9 mouse cellular contexts compared by ENCODE assay signal in the genomic region with DNA sequence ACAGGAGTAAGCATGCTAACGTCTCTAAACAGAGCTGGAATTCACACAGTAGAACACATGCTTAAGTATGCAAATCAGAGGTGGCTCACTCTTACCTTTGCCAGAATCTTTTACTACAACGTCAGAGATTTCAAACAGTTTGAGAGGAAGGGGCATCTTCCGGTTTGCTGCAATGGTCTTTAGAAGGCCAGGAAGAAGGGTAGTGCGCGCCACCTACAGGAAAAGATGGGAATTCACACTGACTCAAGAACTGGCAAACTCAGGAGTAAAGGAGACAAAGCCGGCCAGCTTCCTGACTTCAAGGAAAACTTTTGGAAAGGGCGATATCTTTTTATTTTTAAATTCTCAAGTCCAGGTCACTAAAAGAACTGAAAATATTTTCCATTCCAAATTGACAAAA. TPM values are rescaled to one million over a fixed set of nuclear protein-coding genes. Genes with fewer than 3 reads are reported as not detected.
DNase-seq lines count a peak whose midpoint lies in the region; ATAC-seq and TF ChIP-seq lines count a peak whose summit lies in the region.
"Had no signal": no experiment of that assay in that cellular context is flagged by ENCODE, and none has a peak within 500 bp of the region (broad histone marks: within the 10 kb centered on the region; RNA-seq: fewer than 3 reads in every experiment).

No protein-coding gene starts in this region.

- H3K79me2 ChIP-seq in CH12.LX (replicated peaks; ENCODE audit: control insufficient read depth, extremely low read depth, insufficient read depth, poor library complexity, severe bottlenecking) = 0 out of 2 replicates have a peak, but pooled peaks cover 5% of the 10 kb centered on the region

- H3K4me1 ChIP-seq in kidney, embryonic 15.5 days = 0 out of 2 replicates have a peak, but pooled peaks cover 2% of the 10 kb centered on the region
- peaks cover 10 to 36% of the 10 kb centered on the region in 2 experiments for H3K4me1 ChIP-seq in CH12.LX (ENCODE audit: control insufficient read depth in 1 of 2, insufficient read depth in 2 of 2)
- H3K4me1 ChIP-seq in forebrain, embryonic 13.5 days = no peaks in the 10 kb centered on the region

- TF ChIP-seq EP300 in CH12.LX (IDR thresholded peaks at IDR 0.05; ENCODE audit: low read length) = no peak

- TF ChIP-seq RAD21 in CH12.LX (IDR thresholded peaks at IDR 0.05; ENCODE audit: low read depth, low read length) = peak; percentile 79

- intact Hi-C loops in left cerebral cortex, postnatal 14 days (cut with DNase I) = loop anchor here (2.0 kb wide), 1 partner anchor 476 kb away; no protein-coding TSS in a partner anchor

- no peak overlapping the region for H3K4me3 ChIP-seq in kidney, embryonic 15.5 days (replicated peaks)
- H3K4me3 ChIP-seq in CH12.LX (replicated peaks in 1 of 3; ENCODE audit: low read depth in 2 of 3, low read length in 2 of 3, poor library complexity in 1 of 3) = peak overlapping the region in 1 of 3 experiments; percentile 4
- H3K4me3 ChIP-seq in forebrain, embryonic 13.5 days = no peak overlapping the region

- H3K27ac ChIP-seq in kidney, embryonic 15.5 days = no peak overlapping the region
- H3K27ac ChIP-seq in CH12.LX (ENCODE audit: insufficient read depth, low read depth) = peak overlapping the region; percentile 91
- H3K27ac ChIP-seq in forebrain, embryonic 13.5 days = no peak overlapping the region
- H3K27ac ChIP-seq: macrophage had no signal

- peak; percentile 71 to 83 for TF ChIP-seq CTCF in CH12.LX (conservative IDR thresholded peaks at IDR 0.05 in 1 of 2, IDR thresholded peaks at IDR 0.05 in 1 of 2; ENCODE audit: low read depth in 2 of 2, low read length in 2 of 2)

- in situ Hi-C loops in CH12.LX (cut with MboI; ENCODE audit: low pct_ligation_motif_present, low pct_unique_long_range_greater_than_20kb, low sequenced_read_pairs) = no loop called here

- H3K9me3 ChIP-seq in kidney, embryonic 15.5 days (replicated peaks) = no peaks in the 10 kb centered on the region
- no peaks in the 10 kb centered on the region for H3K9me3 ChIP-seq in CH12.LX (replicated peaks; ENCODE audit: low read length)
- H3K9me3 ChIP-seq in forebrain, embryonic 13.5 days (replicated peaks) = no peaks in the 10 kb centered on the region

- DNase-seq in kidney, adult 11 months = peak; percentile 30
- peak; percentile 84 for DNase-seq in CH12.LX (ENCODE audit: extremely low read depth)
- peak; percentile 16 for DNase-seq in brain, embryonic 18.5 days (ENCODE audit: low read depth, low spot score)
- peak; percentile 55 to 59 for DNase-seq in left cerebral cortex, postnatal 14 days (ENCODE audit: low spot score in 2 of 2)
- DNase-seq in retina, embryonic 14.5 days (ENCODE audit: low spot score) = peak; percentile 74

- no peak overlapping the region for H3K4me2 ChIP-seq in kidney, embryonic 15.5 days
- peak overlapping the region; percentile 62 for H3K4me2 ChIP-seq in CH12.LX (ENCODE audit: insufficient read depth, low read depth, poor library complexity, severe bottlenecking)
- no peak overlapping the region for H3K4me2 ChIP-seq in forebrain, embryonic 13.5 days

- dilution Hi-C loops in CH12.LX (cut with MboI; ENCODE audit: extremely low pct_ligation_motif_present, extremely low pct_unique_long_range_greater_than_20kb, low sequenced_read_pairs) = no loop called here

- ATAC-seq in kidney, embryonic 15.5 days (replicated peaks; ENCODE audit: low FRiP score) = no peak
- peak; percentile 33; the same call in 1 of the 2 replicates for ATAC-seq in forebrain, embryonic 13.5 days
- no peak for ATAC-seq in erythroblast, adult 5-6 weeks (replicated peaks; ENCODE audit: low FRiP score, poor library complexity, severe bottlenecking)

- peaks cover 85% of the 10 kb centered on the region for H3K36me3 ChIP-seq in kidney, embryonic 15.5 days
- H3K36me3 ChIP-seq in CH12.LX (replicated peaks in 1 of 2; ENCODE audit: control insufficient read depth in 1 of 2, insufficient read depth in 1 of 2, low read length in 1 of 2) = peaks cover 46 to 92% of the 10 kb centered on the region in 2 experiments
- peaks cover 71% of the 10 kb centered on the region for H3K36me3 ChIP-seq in forebrain, embryonic 13.5 days (ENCODE audit: poor library complexity, severe bottlenecking)

- no peak for TF ChIP-seq POLR2A in CH12.LX (IDR thresholded peaks at IDR 0.05; ENCODE audit: low read depth, low read length)

- no peak overlapping the region for H3K9ac ChIP-seq in kidney, embryonic 15.5 days
- H3K9ac ChIP-seq in CH12.LX (ENCODE audit: insufficient read depth, low read depth) = no peak overlapping the region; the same call in 1 of the 2 replicates
- H3K9ac ChIP-seq in forebrain, embryonic 13.5 days = no peak overlapping the region

- no peaks in the 10 kb centered on the region for H3K27me3 ChIP-seq in kidney, embryonic 15.5 days
- H3K27me3 ChIP-seq in CH12.LX (replicated peaks) = no peaks in the 10 kb centered on the region
- no peaks in the 10 kb centered on the region for H3K27me3 ChIP-seq in forebrain, embryonic 13.5 days

- WGBS in kidney, embryonic 15.5 days = 33% methylated on average over 7 of the region's 7 CpGs
- WGBS in forebrain, embryonic 13.5 days = 27% methylated on average over 7 of the region's 7 CpGs

TF ChIP-seq in CH12.LX, 34 proteins besides CTCF, POLR2A, EP300 and RAD21:
- TF ChIP-seq MAZ (IDR thresholded peaks at IDR 0.05; ENCODE audit: low read depth, low read length) (0 out of 2 replicates have a peak, but pooled peaks have one; percentile 28), ETS1 (conservative IDR thresholded peaks at IDR 0.05; ENCODE audit: low read depth, low read length) (0 out of 2 replicates have a peak, but pooled peaks have one; percentile 17), POLR2AphosphoS2 (IDR thresholded peaks at IDR 0.05; ENCODE audit: low read depth, low read length) (no peak), ZC3H11A (IDR thresholded peaks at IDR 0.05; ENCODE audit: low read depth, low read length) (no peak), ELF1 (IDR thresholded peaks at IDR 0.05; ENCODE audit: low read depth, low read length) (peak; percentile 89), PAX5 (IDR thresholded peaks at IDR 0.05; ENCODE audit: low read length) (no peak), MEF2A (IDR thresholded peaks at IDR 0.05; ENCODE audit: borderline replicate concordance, low read depth, low read length) (peak; percentile 26; the same call in 1 of the 2 replicates), ZNF384 (IDR thresholded peaks at IDR 0.05; ENCODE audit: low read depth, low read length) (no peak), GABPA (IDR thresholded peaks at IDR 0.05; ENCODE audit: insufficient replicate concordance, low read depth, low read length) (no peak), HCFC1 (IDR thresholded peaks at IDR 0.05; ENCODE audit: low read depth, low read length) (no peak), SMC3 (IDR thresholded peaks at IDR 0.05; ENCODE audit: low read depth, low read length) (peak; percentile 62), JUND (conservative IDR thresholded peaks at IDR 0.05; ENCODE audit: low read depth, low read length) (no peak), RCOR1 (conservative IDR thresholded peaks at IDR 0.05; ENCODE audit: low read depth, low read length) (no peak), USF1 (IDR thresholded peaks at IDR 0.05; ENCODE audit: low read depth, low read length) (no peak), BHLHE40 (IDR thresholded peaks at IDR 0.05; ENCODE audit: low read depth, low read length) (0 out of 2 replicates have a peak, but pooled peaks have one; percentile 24), NELFE (IDR thresholded peaks at IDR 0.05; ENCODE audit: low read depth, low read length) (no peak), MXI1 (IDR thresholded peaks at IDR 0.05; ENCODE audit: low read depth, low read length) (no peak), UBTF (IDR thresholded peaks at IDR 0.05; ENCODE audit: low read depth, low read length) (no peak), MAX (IDR thresholded peaks at IDR 0.05; ENCODE audit: low read length) (no peak), IRF4 (IDR thresholded peaks at IDR 0.05; ENCODE audit: low read depth, low read length) (0 out of 2 replicates have a peak, but pooled peaks have one; percentile 12), SIN3A (IDR thresholded peaks at IDR 0.05; ENCODE audit: low read length) (peak; percentile 49; the same call in 1 of the 2 replicates)

RNA-seq across cellular contexts. Expression of a gene that starts 34.0 kb away (rescaled TPM):
- polyA plus RNA-seq in kidney, embryonic 15.5 days (2015; fragmentation: Nextera tagmentation; extraction: Ambion mirVana) = 137 and 139 TPM in 2 replicates
- 114 and 128 TPM in 2 replicates for total RNA-seq in CH12.LX (2012; rRNA removed)
- total RNA-seq in CH12.LX (2014; rRNA removed) = 205 and 224 TPM in 2 replicates
- 166 and 180 TPM in 2 replicates for polyA plus RNA-seq in CH12.LX (2012; ENCODE audit: insufficient read length, low read depth)
- 142 and 145 TPM in 2 replicates for polyA plus RNA-seq in forebrain, embryonic 13.5 days (2015; fragmentation: Nextera tagmentation; extraction: Ambion mirVana)
- 10 to 100 TPM; 64.3 to 67.0 TPM for total RNA-seq in left cerebral cortex, postnatal 14 days (2021)
- total RNA-seq in erythroblast, adult 5-6 weeks (2015; ENCODE audit: low replicate concordance) = 20.1 and 28.8 TPM in 2 replicates
- total RNA-seq in erythroblast, adult 5-6 weeks (2017; ENCODE audit: low replicate concordance) = 14.1 and 16.3 TPM in 2 replicates

RNA-seq across cellular contexts. Expression of a gene that starts 56.1 kb away (rescaled TPM):
- polyA plus RNA-seq in kidney, embryonic 15.5 days (2015; fragmentation: Nextera tagmentation; extraction: Ambion mirVana) = 0.47 TPM in 1 of 2 replicates, not detected in the other
- 0.13 TPM in 1 of 2 replicates, not detected in the other for total RNA-seq in CH12.LX (2012; rRNA removed)
- not detected in 2 replicates for total RNA-seq in CH12.LX (2014; rRNA removed)
- polyA plus RNA-seq in CH12.LX (2012; ENCODE audit: insufficient read length, low read depth) = not detected in 2 replicates
- 0.21 and 0.49 TPM in 2 replicates for polyA plus RNA-seq in forebrain, embryonic 13.5 days (2015; fragmentation: Nextera tagmentation; extraction: Ambion mirVana)
- not detected for total RNA-seq in left cerebral cortex, postnatal 14 days (2021)
- total RNA-seq in erythroblast, adult 5-6 weeks (2015; ENCODE audit: low replicate concordance) = not detected in 2 replicates
- not detected in 2 replicates for total RNA-seq in erythroblast, adult 5-6 weeks (2017; ENCODE audit: low replicate concordance)
- polyA plus RNA-seq: macrophage had no signal

RNA-seq across cellular contexts. Expression of a gene that starts 57.3 kb away (rescaled TPM):
- polyA plus RNA-seq in kidney, embryonic 15.5 days (2015; fragmentation: Nextera tagmentation; extraction: Ambion mirVana) = 0.57 and 1.1 TPM in 2 replicates
- total RNA-seq in CH12.LX (2012; rRNA removed) (not detected in 2 replicates), CH12.LX (2014; rRNA removed) (not detected in 2 replicates)
- not detected in 2 replicates for polyA plus RNA-seq in CH12.LX (2012; ENCODE audit: insufficient read length, low read depth)
- 0.12 and 0.57 TPM in 2 replicates for polyA plus RNA-seq in forebrain, embryonic 13.5 days (2015; fragmentation: Nextera tagmentation; extraction: Ambion mirVana)
- under 1 TPM in 1 of 2 experiments, not detected in 1; 0.11 TPM for total RNA-seq in left cerebral cortex, postnatal 14 days (2021)
- not detected in 2 replicates for total RNA-seq in erythroblast, adult 5-6 weeks (2015; ENCODE audit: low replicate concordance)
- not detected in 2 replicates for total RNA-seq in erythroblast, adult 5-6 weeks (2017; ENCODE audit: low replicate concordance)
- polyA plus RNA-seq: macrophage had no signal

Comparison
In these comparisons a context has a peak if more than half of its experiments do, and no peak if none do; other contexts are left out.
1. DNase-seq: peak in every context shown above with its lines; median percentile 84 in CH12.LX; 74 in retina, embryonic 14.5 days; 57 in left cerebral cortex, postnatal 14 days; 30 in kidney, adult 11 months; 16 in brain, embryonic 18.5 days.